Mouse (Mus musculus) cortical plate, adult 2 months (tissue): ENCODE results near the gene Limk2.

ENCODE experiments used
- CTCF ChIP-seq: fragments of 200-500 bp; IDR thresholded peaks from 2 replicates; pipeline ENCODE4 v1.5.1; 2011; ENCODE audit warnings: mild to moderate bottlenecking, control low read depth, low read length; ENCODE audit not compliant: insufficient read depth; ENCODE audit errors: extremely low read depth
- POLR2A ChIP-seq: fragments of 200-500 bp; IDR thresholded peaks from 2 replicates; pipeline ENCODE4 v1.6.1; 2011; ENCODE audit warnings: mild to moderate bottlenecking, low read length, control low read depth; ENCODE audit not compliant: insufficient read depth; ENCODE audit errors: extremely low read depth

- no peak for TF ChIP-seq POLR2A
- TF ChIP-seq CTCF, result no peak
These were observed 37.2 kb downstream of the Limk2 start for GRCm38 (mm10) chr11:3371599-3372295.
